ENCODE assay signal across 10 mouse cellular contexts in genomic region chr14:110762588-110763220, GRCm38 (mm10). TPM values are rescaled to one million over a fixed set of nuclear protein-coding genes. Genes with fewer than 3 reads are reported as not detected.
A peak's percentile ranks its signal among the peaks of the same experiment; 100 is the strongest.
DNase-seq lines count a peak whose midpoint lies in the region; ATAC-seq and TF ChIP-seq lines count a peak whose summit lies in the region.
"Had no signal": no experiment of that assay in that cellular context is flagged by ENCODE, and none has a peak within 500 bp of the region (broad histone marks: within the 10 kb centered on the region; RNA-seq: fewer than 3 reads in every experiment).

No protein-coding gene starts in this region.

- H3K4me3 ChIP-seq in forebrain, embryonic 11.5 days (ENCODE audit: low read depth, low read length): no peak overlapping the region
- no peak overlapping the region for H3K4me3 ChIP-seq in forebrain, embryonic 10.5 days
- H3K4me3 ChIP-seq in limb, embryonic 14.5 days (replicated peaks; ENCODE audit: low read length): no peak overlapping the region
- no peak overlapping the region for H3K4me3 ChIP-seq in limb, embryonic 10.5 days
- H3K4me3 ChIP-seq: embryonic facial prominence, embryonic 13.5 days had no signal

- no peaks in the 10 kb centered on the region for H3K27me3 ChIP-seq in forebrain, embryonic 11.5 days (ENCODE audit: control insufficient read depth, insufficient read depth, low read length)
- H3K27me3 ChIP-seq in forebrain, embryonic 10.5 days (ENCODE audit: poor library complexity, severe bottlenecking): no peaks in the 10 kb centered on the region
- H3K27me3 ChIP-seq in limb, embryonic 14.5 days (ENCODE audit: control insufficient read depth, insufficient read depth, low read length): no peaks in the 10 kb centered on the region
- H3K27me3 ChIP-seq in limb, embryonic 10.5 days (ENCODE audit: low read depth, poor library complexity, severe bottlenecking): no peaks in the 10 kb centered on the region
- H3K27me3 ChIP-seq: embryonic facial prominence, embryonic 13.5 days had no signal

- H3K4me1 ChIP-seq in forebrain, embryonic 11.5 days (replicated peaks; ENCODE audit: control insufficient read depth, insufficient read depth, low read length): no peaks in the 10 kb centered on the region
- H3K4me1 ChIP-seq in forebrain, embryonic 10.5 days: no peaks in the 10 kb centered on the region
- H3K4me1 ChIP-seq in limb, embryonic 14.5 days (ENCODE audit: control insufficient read depth, insufficient read depth, low read length): no peaks in the 10 kb centered on the region
- no peaks in the 10 kb centered on the region for H3K4me1 ChIP-seq in limb, embryonic 10.5 days
- H3K4me1 ChIP-seq: embryonic facial prominence, embryonic 13.5 days had no signal

- no peaks in the 10 kb centered on the region for H3K36me3 ChIP-seq in forebrain, embryonic 11.5 days (ENCODE audit: control insufficient read depth, insufficient read depth, low read length)
- H3K36me3 ChIP-seq in forebrain, embryonic 10.5 days (replicated peaks): no peaks in the 10 kb centered on the region
- H3K36me3 ChIP-seq in limb, embryonic 14.5 days (ENCODE audit: control insufficient read depth, insufficient read depth, low read length): no peaks in the 10 kb centered on the region
- H3K36me3 ChIP-seq in limb, embryonic 10.5 days: no peaks in the 10 kb centered on the region
- H3K36me3 ChIP-seq: embryonic facial prominence, embryonic 13.5 days had no signal

- H3K9ac ChIP-seq in forebrain, embryonic 11.5 days (ENCODE audit: low read length): no peak overlapping the region
- H3K9ac ChIP-seq in limb, embryonic 14.5 days (ENCODE audit: low read depth, low read length, severe bottlenecking): no peak overlapping the region
- H3K9ac ChIP-seq: embryonic facial prominence, embryonic 13.5 days had no signal

- no peaks in the 10 kb centered on the region for H3K9me3 ChIP-seq in forebrain, embryonic 11.5 days (ENCODE audit: control insufficient read depth, low read length)
- H3K9me3 ChIP-seq in forebrain, embryonic 10.5 days: no peaks in the 10 kb centered on the region
- H3K9me3 ChIP-seq in limb, embryonic 14.5 days (ENCODE audit: control insufficient read depth, low read length): no peaks in the 10 kb centered on the region
- no peaks in the 10 kb centered on the region for H3K9me3 ChIP-seq in limb, embryonic 10.5 days (replicated peaks)
- H3K9me3 ChIP-seq: embryonic facial prominence, embryonic 13.5 days had no signal

- WGBS in forebrain, embryonic 11.5 days: 22% methylated on average over 7 of the region's 7 CpGs
- WGBS in forebrain, embryonic 10.5 days: 21% methylated on average over 7 of the region's 7 CpGs
- 17% methylated on average over 7 of the region's 7 CpGs for WGBS in limb, embryonic 14.5 days
- WGBS in limb, embryonic 10.5 days: 21% methylated on average over 7 of the region's 7 CpGs

- no peak for TF ChIP-seq POLR2A in limb, embryonic 14.5 days (IDR thresholded peaks at IDR 0.05; ENCODE audit: borderline replicate concordance, extremely low read depth, insufficient read depth, insufficient read length)

- DNase-seq in forebrain, embryonic 11.5 days (ENCODE audit: low spot score): no peak
- DNase-seq in forebrain, embryonic 10.5 days (ENCODE audit: extremely low spot score, low spot score): no peak
- DNase-seq in limb, embryonic 14.5 days (ENCODE audit: low spot score): peak; percentile 30
- no peak for DNase-seq in limb, embryonic 10.5 days (ENCODE audit: low spot score)
- DNase-seq in R1 (ENCODE audit: low read depth, low spot score): peak; percentile 23
- peak; percentile 9 for DNase-seq in induced T-regulatory cell, adult 2 months (ENCODE audit: low read depth)
- DNase-seq in ovary, postnatal 10 days (ENCODE audit: low spot score): no peak
- no peak for DNase-seq in spleen, postnatal 4 days (ENCODE audit: low spot score in 2 of 2)
- DNase-seq: adrenal gland, postnatal 25 days had no signal

- no peak overlapping the region for H3K4me2 ChIP-seq in forebrain, embryonic 11.5 days (ENCODE audit: low read depth, low read length, severe bottlenecking)
- H3K4me2 ChIP-seq in limb, embryonic 14.5 days (replicated peaks; ENCODE audit: low read depth, low read length, severe bottlenecking): no peak overlapping the region
- H3K4me2 ChIP-seq: embryonic facial prominence, embryonic 13.5 days had no signal

- H3K27ac ChIP-seq in forebrain, embryonic 11.5 days (ENCODE audit: low read depth, low read length): no peak overlapping the region
- no peak overlapping the region for H3K27ac ChIP-seq in forebrain, embryonic 10.5 days
- H3K27ac ChIP-seq in limb, embryonic 14.5 days (replicated peaks; ENCODE audit: low read depth, low read length): no peak overlapping the region
- no peak overlapping the region for H3K27ac ChIP-seq in limb, embryonic 10.5 days
- H3K27ac ChIP-seq: embryonic facial prominence, embryonic 13.5 days had no signal

- peak; percentile 42 for ATAC-seq in forebrain, embryonic 11.5 days (replicated peaks; ENCODE audit: low FRiP score)
- no peak for ATAC-seq in limb, embryonic 14.5 days (ENCODE audit: low FRiP score, low read depth)

RNA-seq across cellular contexts. Expression of gene Slitrk6, which starts 7.8 kb away (rescaled TPM):
- 1.4 and 1.5 TPM in 2 replicates for polyA plus RNA-seq in forebrain, embryonic 11.5 days (2014; fragmentation: Nextera tagmentation; extraction: Ambion mirVana)
- 0.89 and 1.5 TPM in 2 replicates for polyA plus RNA-seq in forebrain, embryonic 10.5 days (2016; fragmentation: Nextera tagmentation; extraction: Ambion mirVana)
- polyA plus RNA-seq in limb, embryonic 14.5 days (2012; rRNA removed): 9.7 and 11.7 TPM in 2 replicates
- 16.1 and 18.5 TPM in 2 replicates for polyA plus RNA-seq in limb, embryonic 14.5 days (2014; fragmentation: Nextera tagmentation; extraction: Ambion mirVana)
- 16.8 and 22.6 TPM in 2 replicates for polyA plus RNA-seq in limb, embryonic 10.5 days (2016; fragmentation: Nextera tagmentation; extraction: Ambion mirVana)

Comparison
In these comparisons a context has a peak if more than half of its experiments do, and no peak if none do; other contexts are left out.
1. DNase-seq: peak in limb, embryonic 14.5 days (single experiment), R1 (single experiment) and induced T-regulatory cell, adult 2 months (single experiment); none in forebrain, embryonic 11.5 days (single experiment), forebrain, embryonic 10.5 days (single experiment), limb, embryonic 10.5 days (single experiment), ovary, postnatal 10 days (single experiment) and spleen, postnatal 4 days (0 of 2).